Mouse (Mus musculus): Measurements from ENCODE around the gene Smarca2. TPM values are rescaled to one million over a fixed set of nuclear protein-coding genes. Genes with fewer than 3 reads are reported as not detected.

Gene Smarca2
- polyA plus RNA-seq, 1 experiment = 23.4 TPM

- no peaks in the 10 kb centered on the region for H3K27me3 ChIP-seq (ENCODE audit: control insufficient read depth, insufficient read depth, low read length)
- H3K27ac ChIP-seq (ENCODE audit: insufficient read depth, low read length) = no peak overlapping the region
- no peak overlapping the region for H3K4me3 ChIP-seq (ENCODE audit: extremely low read depth, insufficient read depth, insufficient read length)
- H3K4me1 ChIP-seq (ENCODE audit: control insufficient read depth, insufficient read depth, insufficient read length) = no peaks in the 10 kb centered on the region
- no peak for DNase-seq (ENCODE audit: low read depth in 1 of 2, low spot score in 2 of 2)
- WGBS = 56% methylated on average over 5 of the region's 5 CpGs
- TF ChIP-seq POLR2A (IDR thresholded peaks at IDR 0.05; ENCODE audit: low read depth, low read length) = no peak
- H3K36me3 ChIP-seq (ENCODE audit: control insufficient read depth, insufficient read depth, low read length) = peaks cover 13% of the 10 kb centered on the region
Observed at GRCm38 (mm10) chr19:26706910-26707309, 102.1 kb downstream of the Smarca2 start.

GRCm38 (mm10) chr19:26709095-26709494 lies 104.2 kb downstream of the Smarca2 start:
- no peak for DNase-seq (ENCODE audit: low read depth in 1 of 2, low spot score in 2 of 2)
- TF ChIP-seq CTCF (IDR thresholded peaks at IDR 0.05; ENCODE audit: extremely low read depth, insufficient read depth, insufficient read length, insufficient replicate concordance) (no peak), POLR2A (IDR thresholded peaks at IDR 0.05; ENCODE audit: low read depth, low read length) (no peak)
- no peaks in the 10 kb centered on the region for H3K27me3 ChIP-seq (ENCODE audit: control insufficient read depth, insufficient read depth, low read length)
- H3K4me3 ChIP-seq (ENCODE audit: extremely low read depth, insufficient read depth, insufficient read length) = no peak overlapping the region
- H3K4me1 ChIP-seq (ENCODE audit: control insufficient read depth, insufficient read depth, insufficient read length) = no peaks in the 10 kb centered on the region
- H3K27ac ChIP-seq (ENCODE audit: insufficient read depth, low read length) = no peak overlapping the region
- WGBS = 86% methylated on average over 12 of the region's 12 CpGs
- H3K36me3 ChIP-seq (ENCODE audit: control insufficient read depth, insufficient read depth, low read length) = peaks cover 13% of the 10 kb centered on the region

GRCm38 (mm10) chr19:26711268-26711667 lies 106.4 kb downstream of the Smarca2 start:
- H3K27me3 ChIP-seq (ENCODE audit: control insufficient read depth, insufficient read depth, low read length) = no peaks in the 10 kb centered on the region
- 71% methylated on average over 2 of the region's 2 CpGs for WGBS
- no peaks in the 10 kb centered on the region for H3K4me1 ChIP-seq (ENCODE audit: control insufficient read depth, insufficient read depth, insufficient read length)
- peaks cover 20% of the 10 kb centered on the region for H3K36me3 ChIP-seq (ENCODE audit: control insufficient read depth, insufficient read depth, low read length)
- TF ChIP-seq CTCF (IDR thresholded peaks at IDR 0.05; ENCODE audit: extremely low read depth, insufficient read depth, insufficient read length, insufficient replicate concordance) (no peak), POLR2A (IDR thresholded peaks at IDR 0.05; ENCODE audit: low read depth, low read length) (no peak)
- no peak overlapping the region for H3K27ac ChIP-seq (ENCODE audit: insufficient read depth, low read length)
- no peak overlapping the region for H3K4me3 ChIP-seq (ENCODE audit: extremely low read depth, insufficient read depth, insufficient read length)
- no peak for DNase-seq (ENCODE audit: low read depth in 1 of 2, low spot score in 2 of 2)

GRCm38 (mm10) chr19:26716217-26716616 lies 111.4 kb downstream of the Smarca2 start:
- TF ChIP-seq CTCF (IDR thresholded peaks at IDR 0.05; ENCODE audit: extremely low read depth, insufficient read depth, insufficient read length, insufficient replicate concordance) (no peak), POLR2A (IDR thresholded peaks at IDR 0.05; ENCODE audit: low read depth, low read length) (no peak)
- Histone ChIP-seq H3K27ac (ENCODE audit: insufficient read depth, low read length) (no peak overlapping the region), H3K4me3 (ENCODE audit: extremely low read depth, insufficient read depth, insufficient read length) (no peak overlapping the region), H3K36me3 (ENCODE audit: control insufficient read depth, insufficient read depth, low read length) (peaks cover 16% of the 10 kb centered on the region), H3K4me1 (ENCODE audit: control insufficient read depth, insufficient read depth, insufficient read length) (no peaks in the 10 kb centered on the region), H3K27me3 (ENCODE audit: control insufficient read depth, insufficient read depth, low read length) (no peaks in the 10 kb centered on the region)
- 93% methylated on average over 9 of the region's 9 CpGs for whole genome bisulfite sequencing
- DNase-seq (ENCODE audit: low read depth in 1 of 2, low spot score in 2 of 2) = no peak

GRCm38 (mm10) chr19:26718221-26718620 lies 113.4 kb downstream of the Smarca2 start:
- peaks cover 24% of the 10 kb centered on the region for H3K36me3 ChIP-seq (ENCODE audit: control insufficient read depth, insufficient read depth, low read length)
- no peaks in the 10 kb centered on the region for H3K27me3 ChIP-seq (ENCODE audit: control insufficient read depth, insufficient read depth, low read length)
- H3K4me3 ChIP-seq (ENCODE audit: extremely low read depth, insufficient read depth, insufficient read length) = no peak overlapping the region
- TF ChIP-seq POLR2A (IDR thresholded peaks at IDR 0.05; ENCODE audit: low read depth, low read length) = no peak
- TF ChIP-seq CTCF (IDR thresholded peaks at IDR 0.05; ENCODE audit: extremely low read depth, insufficient read depth, insufficient read length, insufficient replicate concordance) = no peak
- no peak overlapping the region for H3K27ac ChIP-seq (ENCODE audit: insufficient read depth, low read length)
- DNase-seq (ENCODE audit: low read depth in 1 of 2, low spot score in 2 of 2) = peak; percentile 14 to 15
- WGBS = 53% methylated on average over 6 of the region's 6 CpGs
- H3K4me1 ChIP-seq (ENCODE audit: control insufficient read depth, insufficient read depth, insufficient read length) = no peaks in the 10 kb centered on the region

- 94% methylated on average over 7 of the region's 7 CpGs for WGBS
- TF ChIP-seq POLR2A (IDR thresholded peaks at IDR 0.05; ENCODE audit: low read depth, low read length) (no peak), CTCF (IDR thresholded peaks at IDR 0.05; ENCODE audit: extremely low read depth, insufficient read depth, insufficient read length, insufficient replicate concordance) (no peak)
- Histone ChIP-seq H3K27me3 (ENCODE audit: control insufficient read depth, insufficient read depth, low read length) (no peaks in the 10 kb centered on the region), H3K4me3 (ENCODE audit: extremely low read depth, insufficient read depth, insufficient read length) (no peak overlapping the region), H3K4me1 (ENCODE audit: control insufficient read depth, insufficient read depth, insufficient read length) (no peaks in the 10 kb centered on the region), H3K36me3 (ENCODE audit: control insufficient read depth, insufficient read depth, low read length) (peaks cover 24% of the 10 kb centered on the region), H3K27ac (ENCODE audit: insufficient read depth, low read length) (no peak overlapping the region)
- DNase-seq (ENCODE audit: low read depth in 1 of 2, low spot score in 2 of 2) = no peak
Observed at GRCm38 (mm10) chr19:26719161-26719560, 114.3 kb downstream of the Smarca2 start.

- Histone ChIP-seq H3K36me3 (ENCODE audit: control insufficient read depth, insufficient read depth, low read length) (peaks cover 12% of the 10 kb centered on the region), H3K27ac (ENCODE audit: insufficient read depth, low read length) (no peak overlapping the region), H3K4me1 (ENCODE audit: control insufficient read depth, insufficient read depth, insufficient read length) (no peaks in the 10 kb centered on the region), H3K27me3 (ENCODE audit: control insufficient read depth, insufficient read depth, low read length) (no peaks in the 10 kb centered on the region), H3K4me3 (ENCODE audit: extremely low read depth, insufficient read depth, insufficient read length) (no peak overlapping the region)
- WGBS = 90% methylated on average over 6 of the region's 6 CpGs
- TF ChIP-seq CTCF (IDR thresholded peaks at IDR 0.05; ENCODE audit: extremely low read depth, insufficient read depth, insufficient read length, insufficient replicate concordance) (no peak), POLR2A (IDR thresholded peaks at IDR 0.05; ENCODE audit: low read depth, low read length) (no peak)
- no peak for DNase-seq (ENCODE audit: low read depth in 1 of 2, low spot score in 2 of 2)
Observed at GRCm38 (mm10) chr19:26721741-26722140, 116.9 kb downstream of the Smarca2 start.

Data from spleen, adult 2 months (tissue).